Mouse (Mus musculus): ENCODE results near the gene Cep57l1.

The Cep57l1 gene

GRCm38 (mm10) chr10:41814305-41814853, 4.7 kb upstream of the Cep57l1 start:
- no peak for DNase-seq

GRCm38 (mm10) chr10:41812566-41812965, 2.9 kb upstream of the Cep57l1 start:
- DNase-seq = no peak

- DNase-seq = no peak
These were observed 1.1 kb upstream of the Cep57l1 start for GRCm38 (mm10) chr10:41810564-41811455.

- peak; percentile 91 for DNase-seq
These were observed 446 bp downstream of the Cep57l1 start for GRCm38 (mm10) chr10:41809080-41809770.

GRCm38 (mm10) chr10:41805729-41806355, 3.8 kb downstream of the Cep57l1 start:
- no peak for DNase-seq

- DNase-seq = no peak
These were observed 5.0 kb downstream of the Cep57l1 start for GRCm38 (mm10) chr10:41804711-41805110.

GRCm38 (mm10) chr10:41803467-41803866, 6.2 kb downstream of the Cep57l1 start:
- no peak for DNase-seq

GRCm38 (mm10) chr10:41797253-41797652, 12.4 kb downstream of the Cep57l1 start:
- no peak for DNase-seq

GRCm38 (mm10) chr10:41792375-41792774, 17.3 kb downstream of the Cep57l1 start:
- DNase-seq = no peak

- no peak for DNase-seq
These were observed 42.4 kb downstream of the Cep57l1 start for GRCm38 (mm10) chr10:41767254-41767653.

- DNase-seq = no peak
These were observed 43.4 kb downstream of the Cep57l1 start for GRCm38 (mm10) chr10:41766280-41766679.

- no peak for DNase-seq
These were observed 44.1 kb downstream of the Cep57l1 start for GRCm38 (mm10) chr10:41765586-41765985.

GRCm38 (mm10) chr10:41763741-41764385, 45.8 kb downstream of the Cep57l1 start:
- no peak for DNase-seq

GRCm38 (mm10) chr10:41760866-41761265, 48.8 kb downstream of the Cep57l1 start:
- DNase-seq = no peak

GRCm38 (mm10) chr10:41758041-41758440, 51.6 kb downstream of the Cep57l1 start:
- DNase-seq = no peak

GRCm38 (mm10) chr10:41757226-41757625, 52.4 kb downstream of the Cep57l1 start:
- no peak for DNase-seq

- no peak for DNase-seq
These were observed 57.7 kb downstream of the Cep57l1 start for GRCm38 (mm10) chr10:41751867-41752480.

GRCm38 (mm10) chr10:41749306-41749705, 60.4 kb downstream of the Cep57l1 start:
- no peak for DNase-seq

GRCm38 (mm10) chr10:41746554-41746953, 63.1 kb downstream of the Cep57l1 start:
- DNase-seq = peak; percentile 10

- DNase-seq = no peak
These were observed 65.7 kb downstream of the Cep57l1 start for GRCm38 (mm10) chr10:41744006-41744405.

GRCm38 (mm10) chr10:41740221-41740620, 69.5 kb downstream of the Cep57l1 start:
- DNase-seq = no peak

- no peak for DNase-seq
These were observed 72.4 kb downstream of the Cep57l1 start for GRCm38 (mm10) chr10:41737245-41737644.
